Mouse (Mus musculus): ENCODE measurements at regions not wholly inside any gene's neighbourhood (a gene's known extent, or its start where the extent isn't known, plus 50 kb on each side); places are given as distances from the start of the nearest gene placed in this dataset.

GRCm38 (mm10) chr3:37836749-37837148 lies 112.5 kb upstream of the Gm5148 start:
- 82% methylated on average over 5 of the region's 5 CpGs for WGBS
- Histone ChIP-seq H3K36me3 (no peaks in the 10 kb centered on the region), H3K27me3 (no peaks in the 10 kb centered on the region), H3K4me3 (replicated peaks) (no peak overlapping the region), H3K9me3 (no peaks in the 10 kb centered on the region), H3K4me2 (replicated peaks) (no peak overlapping the region), H3K4me1 (replicated peaks) (no peaks in the 10 kb centered on the region), H3K27ac (no peak overlapping the region), H3K9ac (replicated peaks) (no peak overlapping the region)
- ATAC-seq: no peak

- Histone ChIP-seq H3K4me1 (replicated peaks) (no peaks in the 10 kb centered on the region), H3K4me3 (replicated peaks) (no peak overlapping the region), H3K27me3 (no peaks in the 10 kb centered on the region), H3K9ac (replicated peaks) (no peak overlapping the region), H3K9me3 (no peaks in the 10 kb centered on the region), H3K27ac (no peak overlapping the region), H3K36me3 (no peaks in the 10 kb centered on the region), H3K4me2 (replicated peaks) (no peak overlapping the region)
- ATAC-seq: no peak
- 94% methylated on average over 2 of the region's 2 CpGs for WGBS
Measured at GRCm38 (mm10) chr3:37835687-37836086, 111.4 kb upstream of the Gm5148 start.

GRCm38 (mm10) chr3:37835135-37835534 lies 110.8 kb upstream of the Gm5148 start:
- 89% methylated on average over 5 of the region's 5 CpGs for WGBS
- Histone ChIP-seq H3K9me3 (no peaks in the 10 kb centered on the region), H3K27ac (no peak overlapping the region), H3K4me1 (replicated peaks) (no peaks in the 10 kb centered on the region), H3K4me3 (replicated peaks) (no peak overlapping the region), H3K27me3 (no peaks in the 10 kb centered on the region), H3K36me3 (no peaks in the 10 kb centered on the region), H3K9ac (replicated peaks) (no peak overlapping the region), H3K4me2 (replicated peaks) (no peak overlapping the region)
- no peak for ATAC-seq

- WGBS: 92% methylated on average over 3 of the region's 3 CpGs
- no peaks in the 10 kb centered on the region for H3K27me3 ChIP-seq
Measured at GRCm38 (mm10) chr3:37834626-37835025, 110.3 kb upstream of the Gm5148 start.

GRCm38 (mm10) chr3:37833387-37833786 lies 109.1 kb upstream of the Gm5148 start:
- H3K4me3 ChIP-seq (replicated peaks): no peak overlapping the region
- ATAC-seq: no peak
- H3K4me1 ChIP-seq (replicated peaks): no peaks in the 10 kb centered on the region
- 74% methylated on average over 4 of the region's 4 CpGs for WGBS
- no peaks in the 10 kb centered on the region for H3K27me3 ChIP-seq
- no peak overlapping the region for H3K27ac ChIP-seq
- H3K4me2 ChIP-seq (replicated peaks): no peak overlapping the region
- H3K9me3 ChIP-seq: no peaks in the 10 kb centered on the region
- no peaks in the 10 kb centered on the region for H3K36me3 ChIP-seq
- no peak overlapping the region for H3K9ac ChIP-seq (replicated peaks)

More at GRCm38 (mm10) chr3:37834626-37835025, 110.3 kb upstream of the Gm5148 start:
- Histone ChIP-seq H3K4me3 (replicated peaks) (no peak overlapping the region), H3K4me2 (replicated peaks) (no peak overlapping the region), H3K36me3 (no peaks in the 10 kb centered on the region), H3K4me1 (replicated peaks) (no peaks in the 10 kb centered on the region), H3K9me3 (no peaks in the 10 kb centered on the region), H3K9ac (replicated peaks) (no peak overlapping the region), H3K27ac (no peak overlapping the region)
- ATAC-seq: no peak

GRCm38 (mm10) chr3:37827546-37827945 lies 103.3 kb upstream of the Gm5148 start:
- no peak overlapping the region for H3K4me2 ChIP-seq (replicated peaks)
- no peaks in the 10 kb centered on the region for H3K4me1 ChIP-seq (replicated peaks)
- H3K4me3 ChIP-seq (replicated peaks): no peak overlapping the region
- H3K9me3 ChIP-seq: no peaks in the 10 kb centered on the region
- no peak for ATAC-seq
- no peak overlapping the region for H3K27ac ChIP-seq
- H3K36me3 ChIP-seq: no peaks in the 10 kb centered on the region
- 85% methylated on average over 1 of the region's 1 CpGs for WGBS
- H3K9ac ChIP-seq (replicated peaks): no peak overlapping the region
- H3K27me3 ChIP-seq: no peaks in the 10 kb centered on the region

- no peaks in the 10 kb centered on the region for H3K36me3 ChIP-seq
- WGBS: 96% methylated on average over 4 of the region's 4 CpGs
- ATAC-seq: no peak
- no peak overlapping the region for H3K4me2 ChIP-seq (replicated peaks)
- H3K27ac ChIP-seq: no peak overlapping the region
- H3K9me3 ChIP-seq: no peaks in the 10 kb centered on the region
- no peak overlapping the region for H3K4me3 ChIP-seq (replicated peaks)
- no peak overlapping the region for H3K9ac ChIP-seq (replicated peaks)
- no peaks in the 10 kb centered on the region for H3K27me3 ChIP-seq
- no peaks in the 10 kb centered on the region for H3K4me1 ChIP-seq (replicated peaks)
Measured at GRCm38 (mm10) chr3:37825602-37826001, 101.3 kb upstream of the Gm5148 start.

GRCm38 (mm10) chr3:37824681-37825080 lies 100.4 kb upstream of the Gm5148 start:
- H3K4me3 ChIP-seq (replicated peaks): no peak overlapping the region
- no peak overlapping the region for H3K27ac ChIP-seq
- H3K4me1 ChIP-seq (replicated peaks): peaks cover 4% of the 10 kb centered on the region
- H3K9me3 ChIP-seq: no peaks in the 10 kb centered on the region
- no peak overlapping the region for H3K9ac ChIP-seq (replicated peaks)
- H3K27me3 ChIP-seq: no peaks in the 10 kb centered on the region
- H3K4me2 ChIP-seq (replicated peaks): no peak overlapping the region
- H3K36me3 ChIP-seq: no peaks in the 10 kb centered on the region
- ATAC-seq: no peak
- 96% methylated on average over 5 of the region's 5 CpGs for WGBS

GRCm38 (mm10) chr3:37819503-37819902 lies 95.2 kb upstream of the Gm5148 start:
- Histone ChIP-seq H3K4me2 (replicated peaks) (no peak overlapping the region), H3K27me3 (no peaks in the 10 kb centered on the region), H3K27ac (no peak overlapping the region), H3K9me3 (no peaks in the 10 kb centered on the region), H3K4me1 (replicated peaks) (peaks cover 14% of the 10 kb centered on the region), H3K4me3 (replicated peaks) (no peak overlapping the region), H3K9ac (replicated peaks) (no peak overlapping the region), H3K36me3 (no peaks in the 10 kb centered on the region)
- no peak for ATAC-seq
- WGBS: 97% methylated on average over 3 of the region's 3 CpGs

GRCm38 (mm10) chr3:37817434-37817805 lies 93.1 kb upstream of the Gm5148 start:
- Histone ChIP-seq H3K4me1 (replicated peaks) (peaks cover 14% of the 10 kb centered on the region), H3K36me3 (no peaks in the 10 kb centered on the region), H3K4me3 (replicated peaks) (no peak overlapping the region), H3K27me3 (no peaks in the 10 kb centered on the region), H3K9me3 (no peaks in the 10 kb centered on the region), H3K27ac (no peak overlapping the region), H3K4me2 (replicated peaks) (no peak overlapping the region), H3K9ac (replicated peaks) (no peak overlapping the region)
- WGBS: 57% methylated on average over 3 of the region's 3 CpGs
- no peak for ATAC-seq

GRCm38 (mm10) chr3:37816781-37817433 lies 92.6 kb upstream of the Gm5148 start:
- Histone ChIP-seq H3K4me3 (replicated peaks) (no peak overlapping the region), H3K36me3 (no peaks in the 10 kb centered on the region), H3K27me3 (no peaks in the 10 kb centered on the region), H3K4me1 (replicated peaks) (peaks cover 14% of the 10 kb centered on the region), H3K27ac (0 out of 2 replicates have a peak overlapping the region, but pooled peaks have one; percentile 14), H3K9me3 (no peaks in the 10 kb centered on the region), H3K9ac (replicated peaks) (no peak overlapping the region), H3K4me2 (replicated peaks) (no peak overlapping the region)
- WGBS: 25% methylated on average over 6 of the region's 6 CpGs
- peak; percentile 87 for ATAC-seq

GRCm38 (mm10) chr3:37815771-37816170 lies 91.5 kb upstream of the Gm5148 start:
- no peak for ATAC-seq
- Histone ChIP-seq H3K4me2 (replicated peaks) (no peak overlapping the region), H3K36me3 (no peaks in the 10 kb centered on the region), H3K27ac (no peak overlapping the region), H3K27me3 (no peaks in the 10 kb centered on the region), H3K4me1 (replicated peaks) (peaks cover 14% of the 10 kb centered on the region), H3K4me3 (replicated peaks) (no peak overlapping the region), H3K9me3 (no peaks in the 10 kb centered on the region), H3K9ac (replicated peaks) (no peak overlapping the region)
- WGBS: 91% methylated on average over 6 of the region's 6 CpGs

- no peak for ATAC-seq
Measured at GRCm38 (mm10) chr3:37812936-37813335, 88.6 kb upstream of the Gm5148 start.

More at GRCm38 (mm10) chr3:37812936-37813335, 88.6 kb upstream of the Gm5148 start:
- WGBS: 92% methylated on average over 3 of the region's 3 CpGs
- no peak overlapping the region for H3K27ac ChIP-seq
- H3K4me3 ChIP-seq (replicated peaks): no peak overlapping the region
- no peak overlapping the region for H3K4me2 ChIP-seq (replicated peaks)
- no peaks in the 10 kb centered on the region for H3K9me3 ChIP-seq
- no peaks in the 10 kb centered on the region for H3K36me3 ChIP-seq
- peaks cover 10% of the 10 kb centered on the region for H3K4me1 ChIP-seq (replicated peaks)
- H3K9ac ChIP-seq (replicated peaks): no peak overlapping the region
- H3K27me3 ChIP-seq: no peaks in the 10 kb centered on the region

All from midbrain, embryonic 13.5 days (tissue).